Mouse (Mus musculus) spleen, postnatal 4 days (tissue): ENCODE data around the gene Ly6c1.
"Not testable (repeated sequence)": the region's sequence is repeated elsewhere in the genome, so short reads cannot be mapped to it uniquely, and the experiment has no call there.

ENCODE experiments used
- DNase-seq, 2 experiments: peaks; one replicate each; pipeline ENCODE4 v3.0.0; 2022; ENCODE audit warnings: low spot score in 2 of 2

The Ly6c1 gene

DNA sequence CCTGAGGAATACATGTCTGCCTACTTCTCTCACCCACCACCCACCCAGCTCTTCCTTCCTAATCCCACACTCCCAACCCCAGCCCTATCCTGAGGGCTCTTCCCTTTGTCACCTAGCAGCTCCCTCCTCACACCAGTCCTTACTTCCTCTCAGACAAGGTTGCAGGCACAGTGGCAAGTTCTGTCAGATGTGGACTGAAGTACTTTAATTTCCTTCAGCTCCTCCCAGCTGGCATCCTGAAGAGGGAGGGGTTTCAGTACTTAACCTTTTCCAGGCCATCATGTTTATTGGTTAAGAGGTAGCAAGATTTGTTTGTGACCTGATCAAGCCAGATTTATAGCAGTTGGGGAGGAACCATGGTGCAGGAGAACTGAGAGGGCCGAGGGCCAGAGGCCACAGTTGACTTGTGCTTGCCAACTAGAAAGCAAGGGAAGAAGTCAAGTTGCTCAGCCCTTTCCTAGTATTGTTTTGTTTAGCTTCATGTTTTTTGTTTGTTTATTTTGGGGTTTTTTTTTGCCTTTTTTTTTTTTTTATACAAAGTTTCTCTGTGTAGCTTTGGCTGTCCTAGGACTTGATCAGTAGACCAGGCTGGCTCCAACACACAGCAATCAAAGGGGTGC lies at the start of gene Ly6c1:
Gene Ly6c1, minus strand, starts transcription at position 189 of the 620 bp plus-strand sequence.
- not testable (repeated sequence) for DNase-seq

DNA sequence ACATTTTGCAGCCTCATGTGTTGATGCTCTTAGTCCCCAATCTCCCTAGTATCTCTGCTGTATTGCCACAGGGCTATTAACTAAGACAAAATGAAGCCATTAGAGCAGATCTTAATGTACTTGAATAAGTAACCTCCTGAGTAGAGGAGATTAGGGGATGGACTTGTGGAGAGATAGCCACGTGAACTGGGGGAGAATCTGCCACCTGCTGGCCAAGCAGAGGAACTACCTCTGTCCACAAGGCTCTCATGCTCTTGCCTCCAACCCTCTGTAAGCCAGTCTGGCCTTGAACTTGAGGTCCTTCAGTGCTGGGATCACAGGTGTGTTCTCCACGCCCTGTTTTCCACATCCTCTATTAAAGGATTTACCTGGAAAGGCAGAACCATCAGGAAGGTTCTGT lies 39.4 kb upstream of the Ly6c1 start:
- not testable (repeated sequence) for DNase-seq

DNA sequence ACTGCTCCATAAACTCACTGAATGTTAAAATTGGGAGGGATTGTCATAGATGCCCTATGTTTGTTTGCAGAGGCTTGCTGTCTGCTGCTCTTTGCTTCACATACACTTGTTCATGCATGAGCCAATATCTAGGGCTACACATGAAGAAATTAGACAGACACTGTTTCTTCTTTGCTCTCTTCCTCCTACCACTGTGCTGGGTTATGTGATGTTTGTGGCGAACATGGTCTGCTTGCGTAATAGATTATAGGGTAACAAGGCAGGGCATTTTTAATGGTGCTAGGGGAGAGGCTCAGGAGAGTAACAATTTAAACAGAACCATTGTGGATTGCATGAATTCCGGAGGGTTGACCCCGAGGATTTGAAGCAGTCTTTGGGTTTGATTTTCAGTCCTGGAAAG lies 21.3 kb upstream of the Ly6c1 start:
- DNase-seq = no peak

DNA sequence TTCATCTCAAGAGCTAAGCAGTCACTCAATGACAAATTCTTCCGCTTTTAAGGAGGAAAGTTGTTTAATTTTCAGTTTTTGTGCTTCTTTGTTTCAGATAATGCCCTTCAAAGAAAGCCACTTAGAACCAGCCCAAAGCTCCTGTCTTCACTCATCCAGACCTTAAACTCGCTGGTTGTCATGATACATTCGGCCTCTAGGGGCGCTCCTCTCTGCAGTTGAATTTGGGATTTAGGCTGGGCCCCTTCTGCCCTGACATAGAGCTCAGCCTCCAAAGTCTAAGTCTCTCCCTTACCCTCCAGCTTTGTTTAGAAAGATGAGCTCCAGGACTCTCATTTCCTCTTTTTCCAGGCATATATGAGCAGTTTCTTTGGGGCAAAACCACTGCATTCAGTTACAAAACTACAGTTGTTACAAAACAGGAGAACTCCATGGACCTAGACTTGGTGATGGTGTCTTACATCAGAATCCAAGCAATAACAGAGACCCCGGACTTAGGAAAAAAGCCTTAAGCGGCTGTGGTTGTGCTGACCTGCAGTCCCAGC lies 13.5 kb upstream of the Ly6c1 start:
- peak; percentile 73 to 89 for DNase-seq

GRCm38 (mm10) chr15:75060505-75060904 lies 11.9 kb upstream of the Ly6c1 start:
- DNase-seq = peak; percentile 34 to 80

DNA sequence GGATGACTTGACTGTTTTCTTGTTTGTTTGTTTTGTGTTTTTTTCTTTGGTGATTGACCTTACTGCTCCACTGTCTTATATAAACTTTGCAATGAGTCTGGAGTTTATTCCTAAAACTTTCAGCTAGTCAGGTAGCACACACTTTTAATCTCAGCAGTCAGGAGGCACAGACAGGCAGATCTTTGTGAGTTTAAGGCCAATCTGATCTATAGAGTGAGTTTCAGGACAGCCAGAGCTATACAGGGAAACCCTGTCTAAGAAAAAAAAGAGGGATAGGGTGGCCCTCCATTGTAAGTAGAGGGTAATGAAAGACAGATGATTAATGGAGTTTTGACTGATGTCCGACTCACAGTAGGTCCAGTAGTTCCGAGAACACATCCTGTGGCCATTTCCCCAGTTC lies 7.4 kb upstream of the Ly6c1 start:
- DNase-seq = no peak

- peak in 1 of 2 experiments; percentile 21 for DNase-seq
Observed at GRCm38 (mm10) chr15:75055425-75055824, 6.8 kb upstream of the Ly6c1 start.

GRCm38 (mm10) chr15:75052414-75052813 lies 3.8 kb upstream of the Ly6c1 start:
- not testable (repeated sequence) for DNase-seq

- DNase-seq = not testable (repeated sequence)
Observed at GRCm38 (mm10) chr15:75051141-75051540, 2.5 kb upstream of the Ly6c1 start.

GRCm38 (mm10) chr15:75050593-75050992 lies 2.0 kb upstream of the Ly6c1 start:
- DNase-seq = not testable (repeated sequence)

GRCm38 (mm10) chr15:75049811-75050210 lies 1.2 kb upstream of the Ly6c1 start:
- DNase-seq = not testable (repeated sequence)

GRCm38 (mm10) chr15:75047970-75048320 lies 685 bp downstream of the Ly6c1 start:
- DNase-seq = not testable (repeated sequence)

DNA sequence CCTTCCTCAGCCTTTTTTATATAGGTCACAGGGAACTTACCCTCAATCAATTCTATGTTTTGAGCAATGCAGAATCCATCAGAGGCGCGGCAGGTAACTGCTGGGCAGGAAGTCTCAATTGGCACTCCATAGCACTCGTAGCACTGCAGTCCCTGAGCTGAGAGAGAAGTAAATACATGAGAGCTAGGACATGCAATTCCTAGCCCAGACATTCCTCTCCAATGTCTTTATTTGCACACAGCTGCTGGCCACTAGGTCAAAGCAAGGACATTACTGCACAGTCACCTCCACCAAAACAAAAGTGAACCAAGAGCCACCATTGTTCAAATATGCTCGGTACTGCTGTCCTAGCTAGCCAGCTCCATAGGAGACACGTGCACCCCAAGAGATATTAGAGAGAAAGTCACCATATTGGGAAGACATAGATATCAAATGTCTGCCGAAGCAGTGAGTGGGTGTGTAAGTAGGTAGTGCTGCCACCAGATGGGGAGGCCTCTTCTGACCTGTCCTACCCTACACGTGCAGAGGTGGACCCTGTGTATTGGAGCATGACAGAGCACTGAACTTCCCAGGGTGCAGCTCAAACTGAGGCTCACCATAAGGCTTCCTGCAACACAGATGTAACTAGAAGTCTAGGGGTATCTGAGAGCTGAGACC lies 1.2 kb downstream of the Ly6c1 start:
- not testable (repeated sequence) for DNase-seq

DNA sequence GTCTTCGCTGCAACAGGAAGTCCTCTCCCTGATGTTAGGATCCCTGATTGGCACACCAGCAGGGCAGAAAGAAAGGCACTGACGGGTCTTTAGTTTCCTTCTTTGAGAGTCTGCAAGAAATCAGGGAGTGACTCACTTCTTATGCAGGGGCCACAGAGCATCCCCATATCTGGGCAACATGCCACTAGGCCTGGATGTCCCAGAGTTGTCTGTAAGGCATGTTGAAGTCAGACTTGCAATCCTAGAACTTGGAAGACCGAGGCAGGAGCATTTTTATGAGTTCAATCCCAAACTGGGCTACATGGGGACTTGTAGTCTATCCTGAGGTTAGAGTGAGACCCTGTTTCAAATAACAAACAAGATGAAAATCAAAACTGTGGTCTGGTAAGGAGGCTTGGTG lies 3.1 kb downstream of the Ly6c1 start:
- DNase-seq = not testable (repeated sequence)

- DNase-seq = not testable (repeated sequence)
Observed at GRCm38 (mm10) chr15:75021020-75021759, 27.4 kb downstream of the Ly6c1 start.

GRCm38 (mm10) chr15:75019446-75019845 lies 29.2 kb downstream of the Ly6c1 start:
- not testable (repeated sequence) for DNase-seq
